Mouse (Mus musculus): ENCODE measurements around the gene St6galnac5.
"Not testable (repeated sequence)": the region's sequence is repeated elsewhere in the genome, so short reads cannot be mapped to it uniquely, and the experiment has no call there.

The St6galnac5 gene

DNA sequence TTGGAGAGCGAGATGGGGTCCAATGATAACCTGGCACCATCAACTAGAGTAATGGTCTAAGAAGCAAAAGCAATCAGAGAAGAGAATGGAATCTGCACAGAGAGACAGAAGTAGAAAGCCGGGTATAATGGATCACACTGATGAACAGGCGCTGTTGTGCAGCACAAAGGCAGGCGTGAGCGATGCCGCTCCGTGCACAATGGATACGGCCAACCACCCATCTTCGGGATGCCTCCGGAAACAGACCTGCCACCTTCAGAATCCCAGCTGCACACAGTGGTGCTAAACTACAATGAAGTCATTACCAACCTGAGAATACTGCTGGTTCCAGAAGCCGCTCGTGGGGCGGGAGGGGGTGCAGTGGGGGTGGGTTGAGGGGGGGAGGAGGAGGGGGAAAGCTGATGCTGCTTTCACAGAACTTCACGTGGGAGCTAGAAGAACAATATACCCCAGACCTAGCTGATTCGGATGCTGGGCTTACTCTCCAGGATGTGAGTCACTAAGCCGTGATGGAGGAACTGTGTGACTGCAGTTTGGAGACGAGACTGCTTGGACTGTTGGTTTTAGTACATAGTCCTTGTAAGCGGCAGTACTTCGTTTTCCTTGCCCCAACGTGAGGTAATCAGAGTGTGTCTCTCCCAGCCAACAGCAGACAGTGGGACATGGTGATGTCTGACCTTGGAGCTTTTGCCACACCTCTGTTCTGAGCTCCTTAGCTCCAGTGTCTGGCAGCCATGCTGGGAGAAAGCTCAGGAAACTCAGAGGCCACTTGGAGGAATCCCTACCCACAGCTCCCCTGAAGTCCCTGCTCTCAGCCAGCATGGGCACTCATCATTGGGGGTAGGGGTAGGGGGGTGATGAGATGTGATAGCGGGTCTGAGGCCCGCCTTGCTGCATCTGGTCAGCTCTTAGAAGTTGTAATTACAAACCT lies 115.7 kb downstream of the St6galnac5 start:
- no peak for DNase-seq (ENCODE audit: low read depth)

DNA sequence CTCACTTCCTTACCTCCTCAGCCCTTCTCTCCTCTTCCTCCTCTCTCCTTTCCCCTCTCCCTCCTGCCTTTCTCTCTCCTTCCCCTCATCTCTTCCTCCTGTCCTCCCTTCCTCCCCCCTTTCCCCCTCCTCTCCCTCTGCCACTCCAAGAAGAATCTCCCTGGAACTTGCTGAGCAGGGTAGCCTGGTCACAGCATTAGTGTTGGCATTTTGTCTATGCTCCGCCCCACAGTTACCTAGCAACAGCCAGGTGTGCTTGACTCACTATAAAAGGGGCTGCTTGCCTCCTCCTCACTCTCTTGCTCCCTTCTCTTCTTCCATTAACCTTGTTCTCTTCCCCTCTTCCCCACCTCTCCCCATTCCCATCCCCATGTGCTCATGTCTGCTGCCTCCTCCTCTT lies 120.1 kb downstream of the St6galnac5 start:
- DNase-seq (ENCODE audit: low read depth) = no peak

DNA sequence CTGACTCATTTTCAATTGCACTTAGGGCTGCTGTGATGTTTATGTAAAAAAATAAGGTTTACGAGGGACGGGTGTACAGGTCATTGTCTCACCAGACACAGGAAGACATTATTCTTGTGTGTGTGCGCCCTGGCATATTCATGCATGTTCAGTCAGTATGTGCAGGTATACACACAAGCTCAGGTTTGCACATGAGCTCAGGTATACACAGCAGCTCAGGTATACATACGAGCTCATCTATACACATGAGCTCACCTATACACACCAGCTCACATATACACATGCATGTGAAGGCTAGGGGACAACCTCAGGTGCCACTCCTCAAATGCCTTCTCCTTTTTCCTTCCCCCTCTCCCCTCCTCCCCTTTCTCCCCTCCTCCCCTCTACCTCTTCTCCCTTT lies 120.6 kb downstream of the St6galnac5 start:
- DNase-seq (ENCODE audit: low read depth) = no peak

DNA sequence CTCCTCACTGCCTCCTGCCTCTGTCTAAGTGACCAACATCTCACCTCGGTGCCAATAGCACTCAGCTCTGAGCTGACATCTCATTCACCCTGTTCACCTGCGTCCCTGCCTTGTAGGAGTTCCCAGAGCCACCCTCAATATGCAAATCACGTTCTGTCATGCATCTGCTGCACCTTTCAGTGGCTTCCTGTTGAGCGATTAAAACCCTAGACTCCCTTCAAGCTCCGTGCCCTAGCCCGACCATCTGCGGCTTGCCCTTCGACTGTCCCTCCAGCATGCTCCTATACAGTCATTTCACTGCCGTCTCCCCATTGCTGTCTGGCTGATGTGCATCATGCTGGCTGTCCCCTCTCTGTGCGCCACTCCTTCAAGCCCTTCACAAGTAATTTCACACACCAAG lies 126.0 kb downstream of the St6galnac5 start:
- DNase-seq (ENCODE audit: low read depth) = no peak

DNA sequence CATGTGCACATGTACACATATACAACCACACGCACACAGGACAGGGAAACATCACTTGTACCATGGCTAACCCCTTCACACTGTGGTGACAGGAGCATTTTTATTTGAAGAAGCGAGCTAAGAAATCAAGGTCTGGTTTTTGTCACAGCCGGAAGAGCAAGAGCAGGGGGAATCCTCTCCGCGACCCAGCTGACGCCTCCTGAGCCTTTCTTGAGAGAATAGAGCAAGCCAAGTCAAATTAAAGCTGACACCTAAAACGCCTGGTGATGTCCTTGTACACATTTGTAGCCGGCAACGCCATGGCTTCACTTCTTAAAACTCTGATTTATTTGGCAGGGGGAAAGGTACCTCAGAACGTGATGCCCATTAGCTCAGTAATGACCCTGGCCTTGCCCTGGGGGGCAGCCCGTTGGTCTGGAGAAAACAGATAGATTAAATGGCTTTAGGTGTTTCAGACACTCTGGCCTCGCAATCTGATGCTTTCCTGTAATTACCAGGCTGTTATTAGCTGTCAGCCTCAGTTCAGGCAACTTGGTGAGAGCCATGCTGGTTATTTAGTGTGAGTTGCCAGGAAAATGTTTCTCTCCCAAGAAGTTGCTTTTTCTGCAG lies 126.9 kb downstream of the St6galnac5 start:
- DNase-seq (ENCODE audit: low read depth) = no peak

DNA sequence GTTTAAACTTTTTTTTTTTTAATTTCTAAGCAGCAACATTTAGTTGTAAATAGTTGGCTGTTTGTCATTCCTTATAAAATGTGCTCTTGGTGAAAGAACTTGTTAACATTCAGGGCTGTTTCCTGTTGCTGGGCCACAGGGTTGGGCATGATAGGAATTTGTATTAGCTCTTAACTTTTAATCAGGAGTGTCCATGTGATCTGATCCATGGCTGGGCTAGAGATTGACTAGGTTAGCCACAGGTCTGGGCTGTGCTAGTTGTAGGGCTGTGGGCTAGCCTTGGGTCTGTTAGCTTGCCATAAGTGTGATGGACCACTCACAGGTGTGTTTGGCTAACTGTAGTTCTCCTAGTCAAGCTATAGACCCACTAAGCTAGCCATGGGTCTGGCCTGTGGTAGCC lies 138.1 kb downstream of the St6galnac5 start:
- DNase-seq (ENCODE audit: low read depth) = no peak

DNA sequence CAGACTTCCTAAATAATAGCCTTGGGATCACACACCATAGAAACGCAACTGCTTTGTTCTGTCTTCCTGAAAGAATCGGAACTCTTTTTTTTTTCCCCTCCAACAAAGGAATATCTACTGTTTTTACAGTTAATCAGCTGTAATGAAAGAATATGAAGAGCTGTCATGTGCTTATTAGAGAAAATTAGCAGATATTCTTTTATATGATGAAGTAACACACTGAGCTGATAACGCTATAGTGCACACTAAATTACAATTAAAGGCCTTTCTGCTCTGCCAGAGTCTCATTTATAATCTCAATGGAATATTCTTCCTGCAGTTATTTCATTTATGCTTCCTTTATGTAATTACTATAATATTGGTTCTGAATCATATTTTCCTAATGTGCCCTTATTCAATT lies 139.4 kb downstream of the St6galnac5 start:
- DNase-seq (ENCODE audit: low read depth) = no peak

DNA sequence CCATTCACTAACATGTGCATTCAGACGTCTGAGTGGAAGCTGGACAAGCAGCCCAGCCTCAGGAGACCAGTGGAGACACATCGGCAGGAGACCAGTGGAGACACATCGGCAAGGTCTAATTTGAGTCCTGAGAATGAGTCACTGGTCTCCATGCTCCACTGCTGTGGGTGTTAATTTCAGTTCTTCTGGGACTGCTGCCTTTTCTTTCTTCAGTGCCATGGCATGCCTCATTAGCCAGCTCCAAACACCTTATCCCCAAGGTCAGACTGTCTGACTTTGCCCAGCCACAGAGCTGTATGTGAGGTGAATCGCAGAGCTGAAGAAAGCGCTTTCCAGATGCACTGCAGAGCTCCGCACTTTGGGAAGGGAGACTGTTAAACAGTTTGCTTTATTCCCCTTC lies 140.8 kb downstream of the St6galnac5 start:
- no peak for DNase-seq (ENCODE audit: low read depth)

DNA sequence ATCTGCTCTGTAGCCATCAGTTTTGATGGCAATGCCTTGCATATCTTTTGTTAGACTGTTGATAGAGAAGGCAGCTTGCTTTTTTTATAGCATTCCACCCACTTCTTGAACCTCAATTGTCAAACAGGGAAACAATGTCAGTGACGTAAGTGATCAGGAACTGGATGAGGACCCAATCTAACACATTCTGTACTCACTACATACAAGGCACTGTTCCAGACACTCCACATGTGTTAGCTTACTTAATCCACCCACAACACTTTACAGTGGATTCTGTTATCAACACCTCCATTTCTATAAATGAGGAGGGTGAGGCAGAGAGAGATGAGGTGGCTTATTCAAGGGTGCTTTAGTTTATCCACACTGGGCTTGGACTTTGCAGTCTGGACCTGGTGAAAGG lies 144.1 kb downstream of the St6galnac5 start:
- no peak for DNase-seq (ENCODE audit: low read depth)

DNA sequence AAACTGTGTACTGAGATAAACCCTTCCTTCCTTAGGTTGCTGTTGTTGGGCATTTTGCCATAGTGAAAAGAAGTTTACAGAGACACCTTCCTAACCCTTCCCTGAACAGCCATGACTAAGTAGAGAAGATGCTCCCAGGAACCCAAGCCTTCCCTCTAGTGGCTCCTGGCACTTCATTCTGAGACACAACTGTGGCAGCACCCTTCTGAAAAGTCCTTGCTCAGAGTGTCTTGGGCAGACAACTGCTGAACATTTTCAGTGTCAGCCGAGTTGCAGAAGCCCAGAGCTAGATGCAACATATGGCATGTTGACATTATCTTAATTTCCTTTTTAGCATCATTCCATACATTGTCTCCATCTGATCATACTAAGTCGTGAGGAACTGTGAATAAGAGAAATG lies 144.6 kb downstream of the St6galnac5 start:
- no peak for DNase-seq (ENCODE audit: low read depth)

DNA sequence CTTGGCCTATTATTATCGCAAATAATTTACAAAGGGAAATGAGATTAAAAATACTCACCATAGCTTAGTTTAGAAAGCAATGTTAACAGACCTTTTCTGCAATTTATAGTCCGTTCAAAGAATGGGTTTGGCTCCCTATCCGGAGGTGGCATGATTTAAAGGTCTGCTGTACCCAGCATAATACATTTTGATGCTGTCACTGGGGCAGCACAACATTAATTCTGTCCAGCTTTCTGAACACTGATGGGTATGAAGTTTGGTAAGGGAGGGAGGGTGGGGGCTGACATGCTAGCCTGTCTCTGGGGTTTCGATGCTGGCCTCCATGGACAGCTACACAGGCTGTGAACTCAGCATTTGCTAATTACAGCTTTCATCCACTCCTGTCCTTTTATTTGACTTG lies 149.6 kb downstream of the St6galnac5 start:
- no peak for DNase-seq (ENCODE audit: low read depth)

DNA sequence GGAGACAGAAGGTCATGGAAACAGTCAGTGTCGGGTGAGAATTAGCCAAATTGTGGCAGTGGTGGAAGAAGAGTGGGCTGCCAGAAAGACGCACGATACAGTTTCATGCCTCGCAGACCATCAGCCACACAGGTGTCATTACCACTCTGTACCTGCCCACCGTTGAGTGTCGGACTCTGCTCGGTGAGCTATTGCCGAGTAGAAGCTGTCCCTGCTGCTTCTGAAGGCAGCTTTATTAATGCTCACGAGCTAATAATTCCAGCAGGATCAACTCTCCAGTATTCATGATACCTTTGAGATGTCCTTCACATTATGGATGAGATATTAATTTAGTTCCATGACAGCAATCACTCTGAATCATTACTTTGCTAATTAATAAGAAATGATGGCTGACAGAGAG lies 150.1 kb downstream of the St6galnac5 start:
- no peak for DNase-seq (ENCODE audit: low read depth)

DNA sequence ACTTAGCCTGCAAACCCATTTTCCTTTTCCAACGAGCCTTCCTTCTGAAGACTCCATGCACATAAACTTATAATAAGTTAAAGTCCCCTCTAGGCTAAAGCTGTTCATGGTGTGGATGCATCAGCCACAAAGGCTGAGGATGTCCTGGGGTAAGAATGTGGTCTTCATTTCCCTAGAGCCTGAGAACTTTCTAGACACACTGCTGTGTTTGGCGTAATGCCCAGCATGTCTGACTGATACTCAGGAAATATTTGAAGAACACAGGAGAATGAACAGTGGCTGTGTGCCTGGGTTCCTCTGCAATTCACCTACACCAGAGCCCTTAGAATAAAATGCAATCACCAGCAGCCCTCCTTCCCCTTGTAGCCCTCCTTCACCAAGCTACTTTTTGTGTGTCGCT lies 150.7 kb downstream of the St6galnac5 start:
- no peak for DNase-seq (ENCODE audit: low read depth)

DNA sequence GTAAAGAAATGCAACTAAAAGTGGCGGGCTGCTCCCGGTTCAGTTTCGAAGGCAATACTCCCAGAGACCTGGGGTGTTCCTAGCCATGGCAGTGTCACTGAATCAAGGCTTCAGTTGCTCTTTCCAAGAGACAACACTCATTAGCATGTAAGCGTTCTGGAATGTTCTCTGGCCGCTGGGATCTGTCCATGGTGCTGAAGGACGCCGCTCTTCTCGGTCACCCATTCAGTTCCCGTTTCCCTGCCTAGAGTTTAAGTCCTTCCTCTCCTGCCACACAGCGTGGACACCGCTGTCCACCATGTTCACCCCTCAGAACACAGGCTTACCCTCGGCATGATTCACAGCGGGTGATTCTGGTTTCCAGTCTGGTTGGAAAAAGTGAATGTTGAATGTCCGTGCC lies 160.8 kb downstream of the St6galnac5 start:
- peak; percentile 32 for DNase-seq (ENCODE audit: low read depth)

DNA sequence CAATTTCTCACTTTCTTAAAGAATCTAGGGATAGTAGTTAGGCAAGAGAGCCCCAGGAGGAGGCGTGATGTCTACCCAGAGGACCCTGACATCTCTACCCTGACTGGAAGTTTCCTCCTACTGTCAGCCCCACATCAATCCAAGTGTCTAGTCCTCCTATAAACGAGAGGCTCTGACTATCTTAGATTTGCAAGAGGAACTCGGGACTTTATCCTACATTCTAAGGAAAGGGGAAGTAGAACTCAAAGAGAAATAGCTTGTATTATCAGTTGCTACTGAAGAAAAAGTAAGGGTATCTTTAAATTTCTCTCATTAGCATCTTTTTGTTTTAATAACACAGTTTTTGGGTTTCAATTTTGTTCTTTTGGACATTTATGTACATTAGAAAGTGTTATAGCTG lies 161.6 kb downstream of the St6galnac5 start:
- DNase-seq (ENCODE audit: low read depth) = no peak

DNA sequence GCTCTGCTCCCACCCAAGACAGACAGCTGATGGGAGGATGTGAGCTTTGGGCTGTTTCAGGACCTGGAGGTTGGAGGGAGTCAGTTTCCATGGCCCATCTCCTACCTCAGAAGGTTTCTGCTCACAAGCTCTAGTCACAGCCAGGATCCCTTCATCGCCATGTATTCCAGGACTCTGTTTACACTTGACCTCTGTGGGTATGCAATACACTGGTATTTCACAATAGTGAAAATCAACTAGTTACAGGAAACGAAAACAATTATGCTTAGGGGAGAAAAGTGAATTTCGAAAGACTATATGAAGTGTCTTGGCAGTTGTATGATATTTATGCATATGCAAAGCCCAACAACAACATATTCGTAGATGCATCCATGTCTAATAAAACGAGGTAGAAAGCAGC lies 166.9 kb downstream of the St6galnac5 start:
- DNase-seq (ENCODE audit: low read depth) = no peak

DNA sequence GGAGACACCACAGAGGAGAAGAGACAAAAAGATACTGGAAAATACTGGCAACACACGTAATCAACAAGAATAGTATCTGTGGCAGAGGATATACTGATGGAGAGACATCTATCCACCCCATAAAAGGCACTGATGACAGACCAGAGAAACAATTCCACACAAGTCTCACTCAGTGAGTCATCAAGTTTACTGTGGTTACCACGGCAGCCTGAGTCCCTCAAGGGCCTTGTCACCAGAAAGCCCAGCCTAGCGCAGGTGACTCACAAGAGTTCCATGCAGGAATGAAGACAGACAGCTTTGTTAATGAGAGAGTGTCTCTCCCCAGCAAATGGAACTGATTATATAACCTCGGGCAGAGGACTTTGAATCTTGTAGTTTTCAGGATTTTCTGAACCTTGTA lies 168.1 kb downstream of the St6galnac5 start:
- peak; percentile 23 for DNase-seq (ENCODE audit: low read depth)

DNA sequence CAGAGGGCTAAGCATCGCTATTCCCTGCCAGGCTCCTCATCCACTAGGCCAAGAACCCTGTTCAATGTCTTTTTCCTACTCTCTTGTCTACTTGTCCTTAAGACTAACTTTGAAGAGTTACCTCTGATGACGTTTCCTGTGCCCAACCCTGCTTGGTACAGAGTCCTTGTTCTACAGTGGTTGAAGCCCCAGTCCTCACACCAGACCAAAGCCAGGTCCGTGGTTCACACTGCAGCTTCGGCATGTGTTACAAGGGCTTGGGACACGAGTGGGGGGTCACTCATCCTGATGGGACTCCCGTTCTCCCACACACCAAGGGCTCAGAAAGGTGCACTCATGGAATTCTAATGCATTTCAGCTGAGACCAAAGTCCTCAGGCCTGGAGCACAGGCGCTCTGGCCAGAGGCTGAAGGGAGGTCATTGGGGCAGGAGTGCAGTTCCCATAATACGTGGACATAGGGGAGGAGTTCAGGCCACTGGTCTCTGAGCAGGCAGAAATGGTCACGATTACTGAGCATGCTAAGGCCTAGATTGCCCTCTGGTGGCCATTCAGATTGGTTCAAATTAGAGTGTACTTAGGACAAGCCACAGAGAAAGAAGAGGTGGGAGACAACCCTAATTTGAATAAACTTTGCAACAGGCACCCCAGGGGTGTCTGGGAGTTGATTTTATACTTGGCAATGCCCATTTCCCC lies 182.2 kb downstream of the St6galnac5 start:
- peak; percentile 30 for DNase-seq (ENCODE audit: low read depth)

DNA sequence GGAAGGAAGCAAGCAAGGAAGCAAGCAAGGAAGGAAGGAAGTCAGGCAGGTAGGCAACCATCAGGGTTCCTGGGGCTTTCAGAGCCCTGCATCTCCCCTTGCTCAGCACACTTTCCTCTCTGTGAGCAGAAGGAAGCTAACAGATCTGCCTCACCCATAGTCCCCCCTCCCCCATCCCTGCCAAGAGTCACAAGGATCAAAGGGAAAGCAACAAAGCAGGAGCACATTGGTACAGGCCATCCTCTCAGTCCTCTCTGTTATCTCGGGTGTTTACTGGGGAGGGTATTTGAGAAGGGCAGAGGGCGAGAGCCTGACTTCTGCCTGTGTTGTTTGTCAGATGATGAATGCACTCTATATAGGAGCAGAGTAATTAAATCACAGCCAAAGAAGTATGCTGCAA lies 184.7 kb downstream of the St6galnac5 start:
- no peak for DNase-seq (ENCODE audit: low read depth)

DNA sequence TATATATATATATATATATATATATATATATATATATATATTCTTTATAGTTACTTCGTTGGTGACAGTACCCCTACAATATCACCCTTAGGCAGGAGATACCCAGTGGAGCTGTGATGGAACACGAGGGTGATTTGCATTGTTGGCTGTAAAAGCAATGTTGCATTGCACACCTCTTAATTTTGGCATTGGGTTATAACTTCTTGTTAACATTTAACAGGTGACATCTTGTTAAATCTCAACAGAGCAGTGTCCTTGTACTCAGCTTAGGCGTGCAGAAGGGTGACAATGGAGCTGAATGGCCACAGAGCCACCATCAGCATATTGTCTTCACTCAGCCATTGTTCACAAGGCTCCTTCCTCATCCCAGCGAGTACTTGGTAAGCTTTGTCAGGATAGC lies 185.8 kb downstream of the St6galnac5 start:
- DNase-seq (ENCODE audit: low read depth) = no peak

DNA sequence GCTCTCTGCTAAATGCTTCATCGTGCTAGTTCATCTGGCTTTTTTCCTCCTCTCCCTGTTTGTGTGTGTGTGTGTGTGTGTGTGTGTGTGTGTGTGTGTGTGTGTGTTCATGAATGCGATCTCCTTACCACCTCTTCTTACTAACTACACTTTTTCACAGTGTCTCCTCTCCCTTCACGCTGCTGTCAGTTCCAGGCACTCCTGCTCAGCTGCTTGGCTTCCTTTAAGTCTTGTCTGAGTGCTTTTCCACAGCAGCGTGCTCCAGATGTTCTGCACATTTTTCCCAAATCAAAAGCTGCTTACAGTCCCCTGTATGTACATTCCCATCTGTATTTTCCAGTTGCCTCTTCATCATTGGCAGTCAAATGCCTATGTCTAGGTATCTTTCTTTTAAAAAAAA lies 189.0 kb downstream of the St6galnac5 start:
- DNase-seq (ENCODE audit: low read depth) = no peak

DNA sequence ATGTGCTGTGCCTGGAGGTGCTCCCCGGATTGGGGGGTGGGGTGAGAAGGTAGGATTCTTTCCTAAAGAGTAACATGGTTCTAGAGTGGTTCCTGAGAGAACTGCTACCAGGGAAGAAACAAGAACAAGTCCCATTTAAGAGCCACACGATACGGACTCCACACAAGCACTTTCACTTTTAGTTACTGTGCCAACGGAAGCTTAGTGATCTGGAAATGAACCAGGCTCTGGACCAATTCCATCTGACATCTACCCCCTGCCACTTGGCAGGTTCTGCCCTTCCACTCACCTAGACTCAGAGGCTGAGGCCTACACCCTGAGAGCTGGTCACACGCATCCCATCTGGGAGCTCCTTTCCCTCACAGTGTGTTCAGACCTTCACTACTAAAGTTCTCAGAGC lies 189.4 kb downstream of the St6galnac5 start:
- peak; percentile 13 for DNase-seq (ENCODE audit: low read depth)

DNA sequence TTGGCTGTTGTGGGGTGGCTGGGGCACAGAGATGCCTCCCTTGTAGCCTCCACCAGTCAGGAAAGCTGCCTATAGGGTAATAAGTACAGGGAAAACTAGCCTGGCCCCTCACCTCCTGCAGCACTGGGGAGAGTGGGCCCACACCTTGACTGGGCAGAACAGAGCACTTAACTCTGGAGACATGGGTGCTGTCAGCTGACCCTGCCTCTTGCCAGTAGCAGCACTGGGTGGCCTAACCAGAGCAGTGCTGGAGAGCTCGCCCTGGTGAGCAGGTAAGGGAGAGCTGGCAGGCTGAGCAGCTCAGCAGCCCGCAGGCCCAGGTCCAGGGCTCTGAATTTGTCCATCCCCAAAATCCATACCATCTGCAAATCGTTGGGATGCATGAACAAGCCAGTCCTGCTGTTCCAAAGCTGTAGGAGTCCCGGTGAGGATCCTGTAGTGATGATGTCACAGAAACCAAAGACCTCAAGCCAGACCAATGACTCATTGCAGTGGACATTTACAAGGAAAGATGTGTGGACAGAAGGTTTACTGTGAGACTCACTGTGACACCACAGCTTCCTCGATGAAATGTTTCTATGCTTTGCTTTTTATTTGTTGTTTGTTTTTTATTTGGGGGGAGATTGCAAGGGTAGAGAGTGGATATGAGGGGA lies 193.6 kb downstream of the St6galnac5 start:
- not testable (repeated sequence) for DNase-seq (ENCODE audit: low read depth)
